Mouse (Mus musculus) monocyte, adult 2 months (primary cell): ENCODE data around the gene Gng7.

ENCODE experiments used
- DNase-seq, 2 experiments: peaks; one replicate each; pipeline ENCODE4 v3.0.0; 2022; ENCODE audit warnings: low spot score in 2 of 2, low read depth in 1 of 2

Gng7 gene

DNA sequence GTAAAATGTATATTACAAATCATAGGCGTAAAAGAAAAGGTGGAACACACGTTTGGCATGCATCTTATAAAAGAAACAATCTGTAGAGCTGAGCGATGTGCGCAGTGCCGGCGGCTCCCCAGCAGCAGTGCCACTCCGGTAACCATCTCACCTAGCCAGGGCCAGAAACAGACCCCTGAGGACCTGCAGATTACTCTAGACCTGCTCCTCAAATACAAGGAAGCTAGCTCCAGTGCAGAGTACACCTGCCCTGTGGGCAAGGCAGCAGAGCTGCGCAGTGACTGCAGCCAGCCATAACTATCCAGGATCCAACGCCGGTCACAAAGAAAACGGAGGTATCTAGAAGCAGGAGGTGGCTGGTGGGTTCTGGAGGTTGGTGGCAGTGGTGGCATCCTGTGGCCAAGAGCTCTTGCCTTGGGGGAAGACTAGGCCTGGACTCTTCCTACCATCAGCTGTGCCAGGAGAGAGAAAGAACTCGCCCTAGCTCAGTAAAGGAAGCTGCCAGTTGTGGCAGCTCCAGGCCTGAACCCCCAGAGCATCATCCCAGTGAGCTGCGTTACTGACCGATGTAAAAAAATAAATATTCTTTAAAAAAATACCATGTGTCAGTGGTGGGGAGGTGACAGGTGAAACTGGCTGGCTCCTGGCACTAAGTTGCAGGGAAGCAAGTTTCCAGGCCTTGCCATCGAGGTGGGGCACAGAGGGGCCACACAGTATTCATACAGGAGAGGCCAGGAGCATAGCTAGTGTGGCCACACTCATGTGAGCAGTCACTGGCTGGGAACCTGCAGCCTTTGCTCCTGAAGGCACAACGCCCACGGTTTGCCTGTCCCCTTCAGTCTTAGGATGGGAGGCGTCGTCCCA, 113.1 kb downstream of the Gng7 start:
- DNase-seq, result no peak

DNA sequence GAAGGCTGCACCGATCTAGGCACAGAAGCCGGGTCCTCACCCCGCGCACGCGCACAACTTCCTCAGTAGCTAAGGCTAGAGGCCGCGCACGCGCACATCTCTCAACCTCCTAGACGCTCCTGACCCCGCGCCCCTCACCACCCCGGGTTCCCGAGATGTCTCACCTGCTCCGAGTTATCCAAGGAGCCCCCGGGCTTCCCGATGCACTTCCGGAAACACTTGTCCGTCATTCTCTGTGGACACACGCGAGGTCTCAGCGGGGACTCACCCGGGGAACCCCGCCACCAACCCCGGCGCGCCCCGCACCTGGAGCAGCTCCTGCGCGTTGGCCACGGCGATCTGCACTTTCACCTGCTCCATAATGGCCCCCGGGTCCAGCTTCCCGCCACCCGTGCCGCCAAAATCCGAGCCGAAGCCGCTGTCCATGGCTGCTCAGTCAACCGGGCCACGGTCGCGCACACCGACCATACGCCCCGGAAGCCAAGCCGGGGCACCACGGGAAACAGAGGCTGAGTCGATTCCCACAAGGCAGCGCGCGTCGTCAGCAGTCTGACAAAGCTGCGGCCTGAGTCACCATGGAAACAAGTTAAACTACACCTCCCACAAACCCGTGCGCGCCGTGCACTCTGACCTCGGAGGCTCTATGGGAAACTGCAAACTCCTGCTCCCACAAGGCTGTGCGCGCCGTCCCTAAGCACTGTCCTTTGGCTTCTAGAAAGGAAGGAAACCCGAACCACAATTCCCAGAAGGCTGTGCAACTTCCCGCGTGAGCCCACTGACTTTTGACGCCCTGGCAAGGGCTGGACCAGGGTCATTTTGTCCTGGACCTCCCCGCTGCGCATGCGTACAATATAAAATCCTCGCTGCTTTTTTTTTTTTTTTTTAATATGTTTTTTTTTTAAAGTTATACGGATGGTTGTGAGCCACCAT, 114.2 kb downstream of the Gng7 start, which contains the start of gene Timm13:
Timm13 (minus strand) TSS at position 652 of the 930 bp plus-strand sequence.
- peak; percentile 95 to 98 for DNase-seq

DNA sequence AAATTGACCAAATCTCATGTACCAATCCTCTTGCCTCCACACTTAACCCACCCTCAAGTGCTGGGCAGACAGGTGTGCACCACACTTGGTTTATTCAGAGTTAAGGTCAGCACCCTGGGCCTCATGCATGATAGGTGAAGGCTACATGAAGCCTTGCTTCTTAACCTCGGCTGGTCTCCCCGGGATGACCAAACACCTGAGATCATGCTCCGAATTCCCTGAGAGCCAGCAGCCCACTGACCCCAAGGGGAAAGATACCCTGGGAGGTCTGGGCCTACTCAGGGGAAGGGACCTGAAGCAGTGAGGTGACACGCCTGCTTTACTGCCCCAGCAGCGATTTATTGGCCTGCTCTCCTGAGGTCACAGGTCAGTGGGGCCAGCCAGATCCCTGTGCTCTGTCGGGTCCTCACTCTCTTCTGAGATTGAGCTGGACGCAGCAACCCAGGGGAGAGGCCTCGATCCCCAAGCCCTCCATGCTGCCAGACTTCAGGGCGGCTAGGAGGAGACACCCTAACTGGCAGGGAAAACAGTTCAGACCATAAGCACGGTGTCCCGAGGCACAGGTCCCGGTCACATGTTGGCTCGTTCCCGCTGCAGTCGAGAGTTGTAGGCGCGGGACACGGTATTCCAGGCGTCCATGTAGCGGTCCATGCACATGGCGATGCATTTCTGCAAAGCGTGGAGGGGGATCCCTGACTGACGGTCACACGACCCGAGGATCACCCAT, 115.0 kb downstream of the Gng7 start:
- no peak for DNase-seq

DNA sequence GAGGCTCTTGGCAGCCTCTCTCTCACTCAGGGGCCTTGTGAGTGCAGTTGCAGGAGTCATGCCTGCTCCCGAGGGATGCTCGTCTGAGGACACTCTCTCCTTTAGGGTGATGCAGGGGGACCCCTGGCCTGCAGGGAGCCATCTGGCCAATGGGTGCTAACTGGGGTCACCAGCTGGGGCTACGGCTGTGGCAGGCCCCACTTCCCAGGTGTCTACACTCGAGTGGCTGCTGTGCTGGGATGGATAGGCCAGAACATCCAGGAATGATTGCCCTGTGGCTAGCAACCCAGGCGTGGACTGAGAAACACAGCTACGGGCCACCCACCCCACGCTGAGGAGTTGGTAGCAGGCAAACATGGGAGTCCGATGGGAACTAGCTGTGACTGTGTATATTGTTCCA, 115.7 kb downstream of the Gng7 start:
- DNase-seq, result no peak
